Mouse (Mus musculus): Measurements from ENCODE around the gene Mink1. TPM values are rescaled to one million over a fixed set of nuclear protein-coding genes. Genes with fewer than 3 reads are reported as not detected.

The Mink1 gene
- polyA plus RNA-seq, 1 experiment from 2014 or later: 15.6 TPM

DNA sequence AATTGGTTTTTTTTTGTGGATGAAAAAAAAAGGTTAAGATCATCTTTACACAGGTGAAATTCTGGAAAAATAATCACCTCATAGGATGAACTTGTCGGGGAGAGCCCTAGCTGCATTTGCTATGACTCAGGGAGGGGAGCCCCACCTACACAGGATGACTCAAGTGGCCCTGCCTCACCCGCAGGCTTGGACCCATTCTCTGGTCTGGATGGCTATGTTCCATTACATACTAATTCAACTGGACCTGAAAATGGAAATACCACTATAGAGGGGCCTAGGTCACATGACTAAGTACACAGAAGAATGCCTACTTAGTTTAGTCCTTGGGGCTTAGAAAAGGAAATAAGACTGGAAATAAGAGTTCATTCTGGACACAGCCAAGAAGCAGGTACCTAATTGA lies 88.7 kb downstream of the Mink1 start:
- Histone ChIP-seq H3K4me3 (no peak overlapping the region), H3K9me3 (no peaks in the 10 kb centered on the region), H3K36me3 (peaks cover 37% of the 10 kb centered on the region), H3K27ac (replicated peaks) (no peak overlapping the region), H3K4me2 (replicated peaks) (no peak overlapping the region), H3K4me1 (peaks cover 57% of the 10 kb centered on the region), H3K9ac (replicated peaks) (no peak overlapping the region), H3K27me3 (no peaks in the 10 kb centered on the region)
- ATAC-seq (replicated peaks): no peak
- WGBS: 82% methylated on average over 2 of the region's 2 CpGs

DNA sequence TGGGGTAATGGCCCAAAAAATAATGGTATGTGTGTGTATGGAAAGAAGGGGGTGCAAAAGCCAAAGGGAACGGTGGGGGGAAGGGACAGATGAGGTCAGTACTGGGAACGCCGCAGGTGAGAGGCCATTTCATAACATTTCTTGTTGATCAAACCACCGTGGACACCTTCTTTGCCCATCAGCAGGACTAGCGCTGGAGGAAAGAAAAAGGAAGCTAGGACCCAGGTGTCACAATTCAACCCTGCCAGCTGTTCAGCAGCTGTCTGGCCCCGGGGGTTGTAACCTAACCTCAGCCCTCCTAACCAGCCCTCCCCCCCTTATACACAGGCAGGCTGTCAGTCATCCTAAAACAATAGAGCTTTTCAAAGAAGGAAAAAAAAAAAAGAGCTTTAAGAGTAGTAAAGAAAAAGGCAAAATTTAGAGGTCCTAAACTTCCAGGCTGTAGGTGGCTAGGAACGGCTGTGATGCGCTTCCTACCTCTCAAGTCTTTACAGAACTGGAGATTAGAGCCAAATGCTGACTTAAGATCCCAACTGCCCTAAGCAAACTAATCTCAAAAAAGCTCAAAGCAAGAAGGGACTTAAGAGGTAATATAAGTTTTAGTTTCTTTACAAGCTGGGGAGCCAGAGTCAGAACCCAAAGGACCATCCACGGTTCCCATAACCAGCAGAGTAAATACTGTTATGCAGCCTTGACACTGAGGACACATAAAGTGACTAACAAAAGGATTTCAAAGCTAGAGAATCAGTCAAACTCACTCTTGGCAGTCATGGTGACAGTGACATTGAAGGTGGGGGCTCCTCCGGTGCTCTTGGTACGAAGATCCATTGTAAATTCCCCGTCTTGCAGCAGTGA lies 89.6 kb downstream of the Mink1 start:
- WGBS: 72% methylated on average over 12 of the region's 12 CpGs
- ATAC-seq (replicated peaks): no peak
- Histone ChIP-seq H3K27me3 (no peaks in the 10 kb centered on the region), H3K9ac (replicated peaks) (peak overlapping the region; percentile 97; the same call in 1 of the 2 replicates), H3K36me3 (peaks cover 37% of the 10 kb centered on the region), H3K4me2 (replicated peaks) (peak overlapping the region; percentile 72), H3K4me3 (peak overlapping the region; percentile 99), H3K9me3 (no peaks in the 10 kb centered on the region), H3K4me1 (peaks cover 62% of the 10 kb centered on the region), H3K27ac (replicated peaks) (no peak overlapping the region)

DNA sequence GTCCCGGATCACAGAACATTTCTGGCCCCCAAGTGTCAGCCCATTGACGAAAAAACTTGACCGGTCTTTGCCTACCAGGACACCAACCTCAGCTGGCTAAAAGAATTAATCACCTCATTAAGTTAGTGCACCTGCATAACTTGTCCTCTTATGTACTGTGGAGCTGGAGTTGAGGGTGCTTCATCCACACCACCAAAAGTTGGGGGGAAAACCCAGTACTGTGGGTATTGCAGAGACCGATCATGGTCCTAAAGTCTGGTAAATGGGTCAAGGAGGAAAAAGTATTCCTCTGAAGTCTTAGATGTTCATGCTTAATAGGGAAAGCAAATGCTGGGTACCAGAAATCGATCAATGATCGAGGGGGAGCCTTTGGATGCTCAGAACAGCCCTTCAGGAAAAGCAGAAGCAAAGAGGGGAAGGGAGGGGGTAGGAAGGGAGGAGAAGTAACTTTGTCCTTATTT lies 90.2 kb downstream of the Mink1 start:
- 62% methylated on average over 6 of the region's 6 CpGs for WGBS
- H3K4me1 ChIP-seq: peaks cover 60% of the 10 kb centered on the region
- peak overlapping the region; percentile 99 for H3K4me3 ChIP-seq
- H3K9ac ChIP-seq (replicated peaks): peak overlapping the region; percentile 97
- H3K27me3 ChIP-seq: no peaks in the 10 kb centered on the region
- no peaks in the 10 kb centered on the region for H3K9me3 ChIP-seq
- H3K36me3 ChIP-seq: peaks cover 37% of the 10 kb centered on the region
- H3K27ac ChIP-seq (replicated peaks): peak overlapping the region; percentile 97
- H3K4me2 ChIP-seq (replicated peaks): peak overlapping the region; percentile 72
- no peak for ATAC-seq (replicated peaks)

DNA sequence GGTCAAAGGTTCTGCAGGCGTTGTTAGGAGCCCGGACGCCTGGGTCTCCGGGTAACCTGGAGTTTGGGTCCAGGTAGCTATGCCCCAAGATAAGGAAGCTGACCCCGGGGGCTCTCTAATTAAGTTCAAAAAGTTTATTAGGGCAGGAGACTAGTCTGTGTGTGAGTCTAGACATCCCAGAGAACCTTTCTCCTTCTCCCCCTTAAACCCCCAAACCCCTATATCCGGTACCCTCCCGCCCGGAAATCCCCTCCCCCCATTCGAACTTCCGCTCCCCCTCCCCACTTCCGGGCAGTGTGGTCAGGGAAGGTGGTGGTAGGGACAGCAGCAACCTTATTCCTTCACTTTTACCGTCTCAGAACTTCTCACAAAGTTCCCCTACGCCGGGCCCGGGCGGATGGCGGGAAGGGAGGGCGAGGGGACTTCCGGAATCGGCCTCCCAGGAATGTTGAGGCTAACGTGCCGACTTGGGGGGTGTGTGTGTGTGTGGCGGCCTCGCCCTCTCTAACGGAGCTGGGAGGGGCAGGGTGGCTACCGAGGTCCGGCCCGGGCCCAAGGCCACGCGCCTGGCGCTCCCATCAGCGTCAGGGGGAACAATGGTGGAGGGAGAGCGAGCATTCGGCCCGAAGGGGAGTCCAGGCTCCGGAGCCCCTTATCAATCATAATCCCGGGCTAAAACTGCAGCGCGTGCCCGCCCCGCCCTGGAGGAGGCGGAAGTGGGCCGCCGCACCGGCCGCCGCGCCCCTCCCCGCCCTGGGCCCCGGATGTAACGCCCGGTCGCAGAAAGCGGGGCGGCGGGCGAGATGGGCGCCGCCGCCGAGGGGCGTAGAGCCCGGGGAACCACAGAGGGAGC lies 90.9 kb downstream of the Mink1 start:
- under 1% methylated on average over 51 of the region's 63 CpGs for WGBS
- Histone ChIP-seq H3K27ac (replicated peaks) (peak overlapping the region; percentile 97), H3K27me3 (no peaks in the 10 kb centered on the region), H3K4me2 (replicated peaks) (peak overlapping the region; percentile 72), H3K36me3 (peaks cover 37% of the 10 kb centered on the region), H3K9ac (replicated peaks) (peak overlapping the region; percentile 97), H3K4me1 (peaks cover 54% of the 10 kb centered on the region), H3K4me3 (peak overlapping the region; percentile 99), H3K9me3 (no peaks in the 10 kb centered on the region)
- ATAC-seq (replicated peaks): peak; percentile 66

DNA sequence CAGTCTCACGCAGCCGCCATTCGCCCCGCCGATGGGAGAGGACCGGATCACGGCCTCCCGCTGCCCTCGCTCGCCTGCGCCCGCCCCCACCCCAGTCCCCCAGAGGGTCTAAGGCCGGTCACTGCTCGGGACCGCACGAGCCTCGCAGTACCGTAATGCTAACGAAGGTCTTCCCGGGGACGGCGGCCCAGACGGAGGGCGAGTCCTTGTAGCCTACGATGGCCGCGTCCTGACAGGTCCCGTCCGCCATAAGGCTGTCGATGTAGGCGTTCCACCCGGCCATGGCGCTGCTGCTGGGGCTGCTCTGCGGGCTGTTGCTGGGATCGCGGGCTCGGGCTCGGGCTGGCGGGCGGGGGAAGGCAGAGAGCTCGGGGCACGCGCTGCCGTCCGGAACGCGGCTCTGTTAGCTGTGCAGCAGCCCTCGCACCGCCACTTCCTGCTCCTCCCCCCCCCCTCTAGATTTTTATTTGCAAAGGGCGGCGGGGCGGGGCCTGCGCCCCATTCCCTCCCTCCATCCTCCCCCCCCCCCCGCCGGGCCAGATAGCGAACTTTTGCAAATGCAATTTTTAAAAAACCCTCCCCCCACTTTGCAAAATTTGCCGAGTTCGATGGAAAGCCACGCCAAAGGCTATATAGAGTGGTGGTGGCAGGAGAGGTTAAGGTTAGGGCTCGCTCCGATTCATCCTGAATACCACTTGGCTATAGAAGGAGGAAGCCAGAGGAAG lies 91.7 kb downstream of the Mink1 start, which contains the start of gene Pfn1:
Gene Pfn1 (minus strand): TSS at position 447 of the 725 bp plus-strand sequence.
- H3K36me3 ChIP-seq: peaks cover 31% of the 10 kb centered on the region
- no peaks in the 10 kb centered on the region for H3K27me3 ChIP-seq
- peaks cover 46% of the 10 kb centered on the region for H3K4me1 ChIP-seq
- no peaks in the 10 kb centered on the region for H3K9me3 ChIP-seq
- under 1% methylated on average over 56 of the region's 61 CpGs for WGBS
- ATAC-seq (replicated peaks): peak; percentile 59
- peak within 1 kb of the TSS; percentile 72 for H3K4me2 ChIP-seq (replicated peaks)
- peak within 1 kb of the TSS; percentile 99 for H3K4me3 ChIP-seq
- peak within 1 kb of the TSS; percentile 97 for H3K27ac ChIP-seq (replicated peaks)
- H3K9ac ChIP-seq (replicated peaks): peak within 1 kb of the TSS; percentile 97

- Histone ChIP-seq H3K4me3 (peak overlapping the region; percentile 99), H3K4me2 (replicated peaks) (peak overlapping the region; percentile 72), H3K36me3 (peaks cover 24% of the 10 kb centered on the region), H3K4me1 (peaks cover 41% of the 10 kb centered on the region), H3K27ac (replicated peaks) (peak overlapping the region; percentile 97), H3K9ac (replicated peaks) (peak overlapping the region; percentile 97), H3K27me3 (no peaks in the 10 kb centered on the region), H3K9me3 (no peaks in the 10 kb centered on the region)
- peak; percentile 62 for ATAC-seq (replicated peaks)
- WGBS: under 1% methylated on average over 48 of the region's 48 CpGs
Measured at GRCm38 (mm10) chr11:70654923-70655570, 92.4 kb downstream of the Mink1 start.

DNA sequence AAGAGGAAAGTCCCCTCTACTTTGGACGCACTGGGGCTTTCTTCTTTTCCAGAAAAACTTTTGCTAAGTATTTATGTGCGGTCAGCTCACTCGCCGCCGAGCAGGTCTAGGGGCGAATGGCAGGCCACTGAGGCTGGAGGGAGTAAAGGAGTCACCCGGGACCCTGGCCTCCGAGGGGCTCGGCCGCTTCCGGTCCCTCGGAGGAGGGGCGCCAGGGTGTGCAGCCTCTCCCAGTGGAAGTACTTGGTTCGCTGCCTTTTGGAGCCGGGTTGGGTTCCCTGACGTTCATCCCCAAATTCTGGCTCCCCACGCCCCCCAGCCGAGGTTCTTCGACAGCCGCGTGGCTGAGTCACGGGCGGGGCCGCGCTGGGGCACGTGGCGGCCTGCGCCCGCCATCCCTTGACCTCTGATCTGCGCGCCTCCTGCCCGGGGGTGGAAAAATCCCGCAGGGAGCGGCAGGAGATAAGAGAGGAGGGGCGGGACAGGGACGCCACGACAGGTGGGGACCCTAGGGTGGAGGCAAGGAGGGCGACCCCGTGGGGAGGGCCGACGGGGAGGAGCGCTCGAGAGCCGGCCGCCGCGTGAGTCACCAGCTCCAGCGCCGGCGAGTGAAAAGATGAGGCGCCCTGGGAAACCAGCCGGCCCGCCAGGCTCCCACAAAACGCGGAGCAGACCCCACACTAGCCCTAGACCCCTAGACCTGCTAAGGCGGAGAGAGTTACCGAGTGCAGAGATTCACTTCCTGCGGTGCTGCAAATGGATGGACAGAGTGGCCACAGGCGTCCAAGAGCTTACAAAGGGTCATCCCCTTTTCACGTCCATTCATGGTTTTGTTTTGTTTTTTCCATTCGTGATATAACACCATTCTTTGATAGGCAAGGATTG lies 93.1 kb downstream of the Mink1 start:
- WGBS: under 1% methylated on average over 61 of the region's 61 CpGs
- Histone ChIP-seq H3K4me1 (peaks cover 41% of the 10 kb centered on the region), H3K27ac (replicated peaks) (peak overlapping the region; percentile 97), H3K4me3 (peak overlapping the region; percentile 99), H3K27me3 (no peaks in the 10 kb centered on the region), H3K36me3 (peaks cover 16% of the 10 kb centered on the region), H3K4me2 (replicated peaks) (peak overlapping the region; percentile 72), H3K9ac (replicated peaks) (peak overlapping the region; percentile 97), H3K9me3 (no peaks in the 10 kb centered on the region)
- no peak; the same call in 1 of the 2 replicates for ATAC-seq (replicated peaks)

GRCm38 (mm10) chr11:70656456-70656927 lies 93.8 kb downstream of the Mink1 start:
- no peak for ATAC-seq (replicated peaks)
- H3K36me3 ChIP-seq: peaks cover 9% of the 10 kb centered on the region
- peak overlapping the region; percentile 72 for H3K4me2 ChIP-seq (replicated peaks)
- H3K4me1 ChIP-seq: peaks cover 41% of the 10 kb centered on the region
- no peaks in the 10 kb centered on the region for H3K9me3 ChIP-seq
- H3K9ac ChIP-seq (replicated peaks): peak overlapping the region; percentile 97
- H3K27ac ChIP-seq (replicated peaks): peak overlapping the region; percentile 97; the same call in 1 of the 2 replicates
- no peaks in the 10 kb centered on the region for H3K27me3 ChIP-seq
- 8% methylated on average over 16 of the region's 16 CpGs for WGBS
- H3K4me3 ChIP-seq: peak overlapping the region; percentile 99

GRCm38 (mm10) chr11:70656964-70657363 lies 94.3 kb downstream of the Mink1 start, which contains the start of gene Eno3:
TSS of gene Eno3 (plus strand) at chr11:70657202.
- 19% methylated on average over 3 of the region's 3 CpGs for WGBS
- Histone ChIP-seq H3K27ac (replicated peaks) (peak within 1 kb of the TSS; percentile 97), H3K9me3 (no peaks in the 10 kb centered on the region), H3K27me3 (no peaks in the 10 kb centered on the region), H3K36me3 (peaks cover 6% of the 10 kb centered on the region; the same call in 1 of the 2 replicates), H3K4me2 (replicated peaks) (peak within 1 kb of the TSS; percentile 72), H3K4me1 (peaks cover 37% of the 10 kb centered on the region), H3K9ac (replicated peaks) (peak within 1 kb of the TSS; percentile 97), H3K4me3 (peak within 1 kb of the TSS; percentile 99)
- ATAC-seq (replicated peaks): no peak

GRCm38 (mm10) chr11:70657573-70657972 lies 94.9 kb downstream of the Mink1 start:
- Histone ChIP-seq H3K27me3 (no peaks in the 10 kb centered on the region), H3K36me3 (peaks cover 6% of the 10 kb centered on the region), H3K9ac (replicated peaks) (no peak overlapping the region), H3K9me3 (no peaks in the 10 kb centered on the region), H3K4me3 (no peak overlapping the region), H3K27ac (replicated peaks) (no peak overlapping the region), H3K4me2 (replicated peaks) (no peak overlapping the region), H3K4me1 (peaks cover 31% of the 10 kb centered on the region)
- 70% methylated on average over 6 of the region's 6 CpGs for WGBS
- ATAC-seq (replicated peaks): no peak

Data from forebrain, embryonic 15.5 days (tissue).